Mouse (Mus musculus) ES-Bruce4 (cell line): Measurements from ENCODE around the gene Snf8.

Experiments
- CTCF ChIP-seq: IDR thresholded peaks from one replicate; pipeline ENCODE4 v1.8.1; 2011; ENCODE audit warnings: low read depth, low read length
- EP300 ChIP-seq: IDR thresholded peaks from 2 replicates; pipeline ENCODE4 v1.6.1; 2011; ENCODE audit warnings: low read depth, low read length; ENCODE audit not compliant: insufficient read depth
- POLR2A ChIP-seq: IDR thresholded peaks from one replicate; pipeline ENCODE4 v1.8.1; 2011; ENCODE audit warnings: low read length; ENCODE audit not compliant: insufficient read depth

DNA sequence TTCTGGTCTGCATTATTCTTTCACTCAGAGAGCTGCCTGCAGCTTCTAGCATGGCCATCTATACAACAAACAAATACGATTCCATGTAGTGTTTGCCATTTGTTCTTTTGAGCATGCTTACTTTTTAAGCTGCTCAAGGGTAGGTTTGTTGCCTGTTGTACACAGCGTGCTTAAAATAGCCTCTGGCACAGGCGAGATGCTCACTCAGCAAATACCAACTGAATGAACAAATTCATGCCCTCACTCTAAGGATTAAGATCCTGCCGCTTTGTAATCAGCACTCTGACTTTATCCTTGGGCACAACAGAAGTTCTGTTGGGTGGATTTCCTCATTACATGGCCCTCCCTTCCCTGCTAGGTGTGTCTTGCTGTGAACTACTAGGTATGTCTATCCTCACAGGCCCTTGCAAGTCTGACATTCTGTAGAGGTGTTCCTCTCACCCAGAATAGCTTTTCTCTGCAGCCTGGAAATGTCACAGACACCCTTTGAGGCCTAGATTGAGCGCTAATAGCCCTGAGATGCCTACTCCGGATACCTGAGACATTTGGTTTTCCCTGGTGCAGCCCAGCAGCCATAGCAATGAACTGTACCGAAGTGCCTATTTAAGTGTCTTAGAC lies 58.1 kb downstream of the Snf8 start:
- TF ChIP-seq POLR2A (no peak), CTCF (no peak), EP300 (no peak)
